Comparison of ENCODE assay signal across 8 mouse cellular contexts in genomic region chr17:88065801-88066646, GRCm38 (mm10). TPM values are rescaled to one million over a fixed set of nuclear protein-coding genes. Genes with fewer than 3 reads are reported as not detected.
DNase-seq lines count a peak whose midpoint lies in the region; ATAC-seq and TF ChIP-seq lines count a peak whose summit lies in the region.

No protein-coding gene starts in this region.

- peaks cover 15% of the 10 kb centered on the region for H3K4me1 ChIP-seq in G1E (ENCODE audit: insufficient read depth, low read depth, low read length)
- H3K4me1 ChIP-seq in forebrain, embryonic 16.5 days (replicated peaks; ENCODE audit: control insufficient read depth, insufficient read depth, low read length) = peaks cover 17% of the 10 kb centered on the region
- H3K4me1 ChIP-seq in lung, embryonic 14.5 days (ENCODE audit: insufficient read depth) = peaks cover 3% of the 10 kb centered on the region; the same call in 1 of the 2 replicates
- no peaks in the 10 kb centered on the region for H3K4me1 ChIP-seq in olfactory bulb, adult 2 months (ENCODE audit: control insufficient read depth, insufficient read depth, low read length)
- H3K4me1 ChIP-seq in thymus, adult 2 months (replicated peaks; ENCODE audit: control insufficient read depth, insufficient read depth, low read length) = peaks cover 2% of the 10 kb centered on the region; the same call in 1 of the 2 replicates

- TF ChIP-seq CTCF in G1E (IDR thresholded peaks at IDR 0.05; ENCODE audit: low read depth, low read length) = no peak
- TF ChIP-seq CTCF in layer of hippocampus, adult 2 months (conservative IDR thresholded peaks at IDR 0.05) = peak; percentile 75
- TF ChIP-seq CTCF in lung, embryonic 14.5 days (IDR thresholded peaks at IDR 0.05; ENCODE audit: low read depth) = peak; percentile 70
- TF ChIP-seq CTCF in olfactory bulb, adult 2 months (IDR thresholded peaks at IDR 0.05; ENCODE audit: insufficient read depth, low read depth, low read length) = peak; percentile 36; the same call in 1 of the 2 replicates
- TF ChIP-seq CTCF in thymus, adult 2 months (IDR thresholded peaks at IDR 0.05; ENCODE audit: borderline replicate concordance, control insufficient read depth, extremely low read depth, insufficient read depth, low read length, poor library complexity) = no peak; the same call in 1 of the 2 replicates

- WGBS in forebrain, embryonic 16.5 days = under 1% methylated on average over 31 of the region's 57 CpGs
- WGBS in lung, embryonic 14.5 days = 1% methylated on average over 44 of the region's 57 CpGs
- WGBS in olfactory bulb, adult 2 months = under 1% methylated on average over 53 of the region's 57 CpGs
- WGBS in thymus, adult 2 months = under 1% methylated on average over 56 of the region's 57 CpGs

- peak overlapping the region; percentile 86 for H3K4me3 ChIP-seq in G1E (ENCODE audit: low read depth, low read length)
- H3K4me3 ChIP-seq in forebrain, embryonic 16.5 days (replicated peaks; ENCODE audit: low read length) = peak overlapping the region; percentile 58
- H3K4me3 ChIP-seq in layer of hippocampus, adult 2 months = peak overlapping the region; percentile 75
- H3K4me3 ChIP-seq in lung, embryonic 14.5 days (ENCODE audit: low read depth, low read length) = peak overlapping the region; percentile 98
- H3K4me3 ChIP-seq in olfactory bulb, adult 2 months (ENCODE audit: insufficient read depth, low read depth, low read length) = peak overlapping the region; percentile 93
- peak overlapping the region; percentile 73 for H3K4me3 ChIP-seq in thymus, adult 2 months (ENCODE audit: control insufficient read depth, insufficient read depth, low read length)

- peak; percentile 37; the same call in 1 of the 2 replicates for TF ChIP-seq POLR2A in olfactory bulb, adult 2 months (IDR thresholded peaks at IDR 0.05; ENCODE audit: insufficient read depth, low read depth, low read length)
- TF ChIP-seq POLR2A in thymus, adult 2 months (IDR thresholded peaks at IDR 0.05; ENCODE audit: control insufficient read depth, extremely low read depth, insufficient read depth, low read length, poor library complexity) = peak; percentile 93

- peak overlapping the region; percentile 84 for H3K9ac ChIP-seq in forebrain, embryonic 16.5 days (replicated peaks; ENCODE audit: low read depth, low read length)
- peak overlapping the region; percentile 100 for H3K9ac ChIP-seq in lung, embryonic 14.5 days

- H3K27ac ChIP-seq in forebrain, embryonic 16.5 days (ENCODE audit: low read length) = peak overlapping the region; percentile 100
- peak overlapping the region; percentile 98 for H3K27ac ChIP-seq in layer of hippocampus, adult 2 months
- H3K27ac ChIP-seq in lung, embryonic 14.5 days (ENCODE audit: low read depth) = peak overlapping the region; percentile 100
- peak overlapping the region; percentile 90 for H3K27ac ChIP-seq in olfactory bulb, adult 2 months (ENCODE audit: insufficient read depth, low read depth, low read length)
- peak overlapping the region; percentile 63 for H3K27ac ChIP-seq in thymus, adult 2 months (ENCODE audit: control insufficient read depth, insufficient read depth, low read length)

- intact Hi-C loops in heart, postnatal 36 days (cut with DNase I) = loop anchor here (1.0 to 10.0 kb wide), 6 partner anchors 39 to 569 kb away; partner anchors contain the start of genes Foxn2 and Msh2

- no peaks in the 10 kb centered on the region for H3K9me3 ChIP-seq in G1E (replicated peaks)
- no peaks in the 10 kb centered on the region for H3K9me3 ChIP-seq in forebrain, embryonic 16.5 days (ENCODE audit: control insufficient read depth, low read length)
- no peaks in the 10 kb centered on the region for H3K9me3 ChIP-seq in lung, embryonic 14.5 days (ENCODE audit: low read depth, low read length)

- peak; percentile 90 for DNase-seq in G1E (ENCODE audit: low spot score)
- DNase-seq in cerebellum, adult 18-20 months = peak; percentile 85 to 95
- peak; percentile 85 to 89 for DNase-seq in heart, postnatal 36 days
- DNase-seq in layer of hippocampus, adult 2 months (ENCODE audit: low spot score in 2 of 2) = peak; percentile 87 to 94
- peak; percentile 95 for DNase-seq in lung, embryonic 14.5 days
- peak; percentile 89 for DNase-seq in thymus, adult 2 months

- H3K4me2 ChIP-seq in forebrain, embryonic 16.5 days (ENCODE audit: low read length) = peak overlapping the region; percentile 64
- H3K4me2 ChIP-seq in lung, embryonic 14.5 days = peak overlapping the region; percentile 85

- no peaks in the 10 kb centered on the region for H3K27me3 ChIP-seq in G1E (ENCODE audit: insufficient read depth, low read length)
- H3K27me3 ChIP-seq in forebrain, embryonic 16.5 days (replicated peaks; ENCODE audit: control insufficient read depth, insufficient read depth, low read length) = no peaks in the 10 kb centered on the region
- no peaks in the 10 kb centered on the region for H3K27me3 ChIP-seq in lung, embryonic 14.5 days (ENCODE audit: insufficient read depth, low read length)
- no peaks in the 10 kb centered on the region for H3K27me3 ChIP-seq in thymus, adult 2 months (ENCODE audit: control insufficient read depth, insufficient read depth, low read length)

- peaks cover 5% of the 10 kb centered on the region for H3K36me3 ChIP-seq in G1E (replicated peaks)
- H3K36me3 ChIP-seq in forebrain, embryonic 16.5 days (ENCODE audit: control insufficient read depth, insufficient read depth) = no peaks in the 10 kb centered on the region
- no peaks in the 10 kb centered on the region for H3K36me3 ChIP-seq in lung, embryonic 14.5 days (ENCODE audit: insufficient read depth)
- H3K36me3 ChIP-seq in thymus, adult 2 months (ENCODE audit: control insufficient read depth, insufficient read depth, low read length) = no peaks in the 10 kb centered on the region

- ATAC-seq in G1E (ENCODE audit: extremely low read depth, insufficient number of reproducible peaks, low FRiP score, poor library complexity, severe bottlenecking) = peak; percentile 95
- peak; percentile 97 for ATAC-seq in forebrain, embryonic 16.5 days
- peak; percentile 98 for ATAC-seq in lung, embryonic 14.5 days (ENCODE audit: insufficient read depth)

RNA-seq across cellular contexts. Expression of gene Fbxo11, which starts 0.9 kb away (rescaled TPM):
- total RNA-seq in G1E (2014; fragmentation: Nextera tagmentation) = 78.7 and 90.6 TPM in 2 replicates
- total RNA-seq in G1E (2017) = 25.8 and 26.6 TPM in 2 replicates
- 2.9 and 3.3 TPM in 2 replicates for polyA plus RNA-seq in G1E (2012)
- polyA plus RNA-seq in forebrain, embryonic 16.5 days (2015; fragmentation: Nextera tagmentation; extraction: Ambion mirVana) = 33.0 and 34.1 TPM in 2 replicates
- 10 to 100 TPM; 34.4 to 42.4 TPM for total RNA-seq in heart, postnatal 36 days (2021)
- 100 to 1,000 TPM; 119 to 121 TPM for total RNA-seq in layer of hippocampus, adult 2 months (2021)
- polyA plus RNA-seq in lung, embryonic 14.5 days (2014; fragmentation: Nextera tagmentation; extraction: Ambion mirVana) = 25.9 and 27.1 TPM in 2 replicates
- 140 TPM in 1 of 2 replicates, not detected in the other for polyA plus RNA-seq in olfactory bulb, adult 2 months (2012; ENCODE audit: insufficient read depth, insufficient read length, low replicate concordance, missing spikeins)
- polyA plus RNA-seq in thymus, adult 2 months (2012; rRNA removed) = 29.5 and 39.6 TPM in 2 replicates

Comparison
In these comparisons a context has a peak if more than half of its experiments do, and no peak if none do; other contexts are left out.
1. Peak in every context shown above with its lines: DNase-seq, ATAC-seq, H3K4me3 ChIP-seq and H3K27ac ChIP-seq.
2. CTCF ChIP-seq: peak in layer of hippocampus, adult 2 months (single experiment), lung, embryonic 14.5 days (single experiment) and olfactory bulb, adult 2 months (single experiment); none in G1E (single experiment) and thymus, adult 2 months (single experiment).